Comparison of ENCODE assay signal across 8 mouse cellular contexts in the genomic region with DNA sequence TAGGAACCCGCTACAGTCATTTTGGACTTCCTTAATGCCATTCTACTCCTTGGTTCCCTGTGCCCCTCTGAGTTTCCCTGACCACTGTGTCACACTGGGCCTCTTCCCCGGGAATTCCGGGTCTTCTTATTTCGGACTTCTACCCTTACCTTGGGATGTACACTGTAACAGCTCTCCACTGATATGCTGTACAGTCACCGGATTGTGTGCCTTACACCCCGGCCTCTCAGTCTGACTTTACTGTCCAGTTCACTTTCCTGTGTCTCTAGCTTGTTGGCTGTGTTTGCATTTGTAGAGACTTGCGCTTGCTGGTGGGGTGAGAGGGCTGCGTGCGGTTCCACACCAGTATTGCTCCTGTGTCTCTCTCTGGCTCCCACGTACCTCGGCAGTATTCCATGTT. TPM values are rescaled to one million over a fixed set of nuclear protein-coding genes. Genes with fewer than 3 reads are reported as not detected.
A peak's percentile ranks its signal among the peaks of the same experiment; 100 is the strongest.
DNase-seq lines count a peak whose midpoint lies in the region; ATAC-seq lines count a peak whose summit lies in the region.

No protein-coding gene starts in this region.

- ATAC-seq in kidney, embryonic 14.5 days (ENCODE audit: low FRiP score, low TSS enrichment): 0 out of 2 replicates have a peak, but pooled peaks have one; percentile 20
- ATAC-seq in midbrain, embryonic 12.5 days (ENCODE audit: low FRiP score, low read depth): no peak

- DNase-seq in kidney, postnatal 10 days: no peak
- peak; percentile 44 for DNase-seq in NIH3T3 (ENCODE audit: low read depth)
- no peak for DNase-seq in hindbrain, embryonic 10.5 days (ENCODE audit: low spot score)
- DNase-seq in adrenal gland, postnatal 4 days (ENCODE audit: low spot score in 2 of 2): no peak
- DNase-seq in left cerebral cortex, adult 11 months (ENCODE audit: low spot score): no peak
- no peak for DNase-seq in adrenal gland, adult 8-10 months

- H3K9ac ChIP-seq in kidney, embryonic 14.5 days (ENCODE audit: low read depth, low read length): peak overlapping the region; percentile 81
- peak overlapping the region; percentile 71 for H3K9ac ChIP-seq in midbrain, embryonic 12.5 days (replicated peaks)

- H3K27me3 ChIP-seq in kidney, embryonic 14.5 days (ENCODE audit: control insufficient read depth, insufficient read depth, low read length): no peaks in the 10 kb centered on the region
- no peaks in the 10 kb centered on the region for H3K27me3 ChIP-seq in hindbrain, embryonic 10.5 days (ENCODE audit: insufficient read depth, poor library complexity, severe bottlenecking)
- H3K27me3 ChIP-seq in midbrain, embryonic 12.5 days: peaks cover 16% of the 10 kb centered on the region

- peaks cover 50% of the 10 kb centered on the region for H3K36me3 ChIP-seq in kidney, embryonic 14.5 days (ENCODE audit: control insufficient read depth, insufficient read depth, low read length)
- peaks cover 60% of the 10 kb centered on the region for H3K36me3 ChIP-seq in hindbrain, embryonic 10.5 days
- H3K36me3 ChIP-seq in midbrain, embryonic 12.5 days: peaks cover 36% of the 10 kb centered on the region

- H3K4me3 ChIP-seq in kidney, embryonic 14.5 days (ENCODE audit: low read length): peak overlapping the region; percentile 82
- peak overlapping the region; percentile 81 for H3K4me3 ChIP-seq in hindbrain, embryonic 10.5 days
- peak overlapping the region; percentile 57 for H3K4me3 ChIP-seq in midbrain, embryonic 12.5 days

- H3K27ac ChIP-seq in kidney, embryonic 14.5 days (ENCODE audit: low read depth, low read length): peak overlapping the region; percentile 83; the same call in 1 of the 2 replicates
- peak overlapping the region; percentile 92 for H3K27ac ChIP-seq in hindbrain, embryonic 10.5 days
- H3K27ac ChIP-seq in midbrain, embryonic 12.5 days (replicated peaks): no peak overlapping the region

- peak overlapping the region; percentile 83 for H3K4me2 ChIP-seq in kidney, embryonic 14.5 days (replicated peaks; ENCODE audit: low read depth, low read length)
- H3K4me2 ChIP-seq in midbrain, embryonic 12.5 days (replicated peaks): peak overlapping the region; percentile 77

- 6% methylated on average over 11 of the region's 11 CpGs for WGBS in kidney, embryonic 14.5 days
- WGBS in hindbrain, embryonic 10.5 days: 15% methylated on average over 11 of the region's 11 CpGs
- WGBS in midbrain, embryonic 12.5 days: 20% methylated on average over 11 of the region's 11 CpGs

- no peaks in the 10 kb centered on the region for H3K9me3 ChIP-seq in kidney, embryonic 14.5 days (ENCODE audit: control insufficient read depth, low read length)
- no peaks in the 10 kb centered on the region for H3K9me3 ChIP-seq in hindbrain, embryonic 10.5 days
- H3K9me3 ChIP-seq in midbrain, embryonic 12.5 days: no peaks in the 10 kb centered on the region

- H3K4me1 ChIP-seq in kidney, embryonic 14.5 days (ENCODE audit: control insufficient read depth, insufficient read depth, low read length): peaks cover 16% of the 10 kb centered on the region
- H3K4me1 ChIP-seq in hindbrain, embryonic 10.5 days (replicated peaks): peaks cover 28% of the 10 kb centered on the region
- peaks cover 19% of the 10 kb centered on the region for H3K4me1 ChIP-seq in midbrain, embryonic 12.5 days

RNA-seq across cellular contexts. Expression of a gene that starts 0.8 kb away (rescaled TPM):
- polyA plus RNA-seq in kidney, embryonic 14.5 days (2014; fragmentation: Nextera tagmentation; extraction: Ambion mirVana): 17.6 and 18.7 TPM in 2 replicates
- 21.3 and 24.9 TPM in 2 replicates for polyA plus RNA-seq in hindbrain, embryonic 10.5 days (2016; fragmentation: Nextera tagmentation; extraction: Ambion mirVana)
- 14.9 and 15.8 TPM in 2 replicates for polyA plus RNA-seq in midbrain, embryonic 12.5 days (2016; fragmentation: Nextera tagmentation; extraction: Ambion mirVana)
- total RNA-seq in adrenal gland, postnatal 4 days (2021): 10 to 100 TPM; 65.2 to 72.1 TPM
- 10 to 100 TPM; 57.9 to 87.6 (median 79.6) TPM for total RNA-seq in adrenal gland, adult 8-10 months (2022)

RNA-seq across cellular contexts. Expression of a gene that starts 1.0 kb away (rescaled TPM):
- polyA plus RNA-seq in kidney, embryonic 14.5 days (2014; fragmentation: Nextera tagmentation; extraction: Ambion mirVana): 1.2 and 2.0 TPM in 2 replicates
- 3.4 and 4.2 TPM in 2 replicates for polyA plus RNA-seq in hindbrain, embryonic 10.5 days (2016; fragmentation: Nextera tagmentation; extraction: Ambion mirVana)
- 2.1 and 2.2 TPM in 2 replicates for polyA plus RNA-seq in midbrain, embryonic 12.5 days (2016; fragmentation: Nextera tagmentation; extraction: Ambion mirVana)
- 10 to 100 TPM; 13.3 to 15.3 TPM for total RNA-seq in adrenal gland, postnatal 4 days (2021)
- 10 to 100 TPM; 51.9 to 73.5 (median 54.9) TPM for total RNA-seq in adrenal gland, adult 8-10 months (2022)

RNA-seq across cellular contexts. Expression of a gene that starts 9.9 kb away (rescaled TPM):
- polyA plus RNA-seq in kidney, embryonic 14.5 days (2014; fragmentation: Nextera tagmentation; extraction: Ambion mirVana): 33.5 and 38.8 TPM in 2 replicates
- polyA plus RNA-seq in hindbrain, embryonic 10.5 days (2016; fragmentation: Nextera tagmentation; extraction: Ambion mirVana): 63.1 and 78.0 TPM in 2 replicates
- 71.9 and 72.5 TPM in 2 replicates for polyA plus RNA-seq in midbrain, embryonic 12.5 days (2016; fragmentation: Nextera tagmentation; extraction: Ambion mirVana)
- 10 to 100 TPM; 56.2 to 56.8 TPM for total RNA-seq in adrenal gland, postnatal 4 days (2021)
- 10 to 100 TPM; 61.3 to 72.9 (median 70.0) TPM for total RNA-seq in adrenal gland, adult 8-10 months (2022)

RNA-seq across cellular contexts. Expression of a gene that starts 11.6 kb away (rescaled TPM):
- polyA plus RNA-seq in kidney, embryonic 14.5 days (2014; fragmentation: Nextera tagmentation; extraction: Ambion mirVana): 45.3 and 67.2 TPM in 2 replicates
- 178 and 184 TPM in 2 replicates for polyA plus RNA-seq in hindbrain, embryonic 10.5 days (2016; fragmentation: Nextera tagmentation; extraction: Ambion mirVana)
- 189 and 192 TPM in 2 replicates for polyA plus RNA-seq in midbrain, embryonic 12.5 days (2016; fragmentation: Nextera tagmentation; extraction: Ambion mirVana)
- 100 to 1,000 TPM; 141 to 144 TPM for total RNA-seq in adrenal gland, postnatal 4 days (2021)
- 100 to 1,000 TPM in 2 of 4 experiments, 10 to 100 TPM in 2; 83.4 to 133 (median 102) TPM for total RNA-seq in adrenal gland, adult 8-10 months (2022)

RNA-seq across cellular contexts. Expression of a gene that starts 23.5 kb away (rescaled TPM):
- 25.1 and 31.7 TPM in 2 replicates for polyA plus RNA-seq in kidney, embryonic 14.5 days (2014; fragmentation: Nextera tagmentation; extraction: Ambion mirVana)
- 39.3 and 41.2 TPM in 2 replicates for polyA plus RNA-seq in hindbrain, embryonic 10.5 days (2016; fragmentation: Nextera tagmentation; extraction: Ambion mirVana)
- 34.0 and 34.2 TPM in 2 replicates for polyA plus RNA-seq in midbrain, embryonic 12.5 days (2016; fragmentation: Nextera tagmentation; extraction: Ambion mirVana)
- total RNA-seq in adrenal gland, postnatal 4 days (2021): 10 to 100 TPM; 23.2 to 26.9 TPM
- 10 to 100 TPM; 22.9 to 31.9 (median 26.8) TPM for total RNA-seq in adrenal gland, adult 8-10 months (2022)
